Mouse (Mus musculus): ENCODE measurements around the gene Hmgcll1. TPM values are rescaled to one million over a fixed set of nuclear protein-coding genes. Genes with fewer than 3 reads are reported as not detected.

The Hmgcll1 gene
- polyA plus RNA-seq, 1 experiment from 2014 or later = 0.34 TPM

DNA sequence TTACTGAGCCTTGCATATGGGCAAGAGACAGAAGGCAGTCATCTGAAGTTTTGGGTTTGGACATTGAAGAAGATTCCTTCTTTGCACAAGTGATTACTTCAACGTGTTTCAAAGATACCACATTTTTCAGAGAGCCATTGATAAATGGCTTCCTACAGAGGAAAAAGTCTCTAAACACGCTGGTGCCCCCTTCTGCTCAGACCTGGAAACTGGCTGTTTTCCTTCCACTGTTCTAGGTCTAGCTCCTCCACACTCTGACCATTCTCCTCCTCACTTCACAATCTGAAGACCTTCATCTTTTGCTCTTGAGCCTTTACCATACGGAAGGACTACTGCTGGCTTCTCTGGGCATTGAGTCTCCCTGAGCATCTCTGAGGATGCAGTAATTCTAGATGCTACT is 153.7 kb downstream of the Hmgcll1 start:
- Histone ChIP-seq H3K9ac (ENCODE audit: low read depth, low read length) (no peak overlapping the region), H3K4me1 (ENCODE audit: control insufficient read depth, low read depth, low read length) (no peaks in the 10 kb centered on the region), H3K4me2 (ENCODE audit: low read depth, low read length) (no peak overlapping the region), H3K27ac (ENCODE audit: low read length) (no peak overlapping the region), H3K9me3 (replicated peaks; ENCODE audit: control insufficient read depth, low read length) (no peaks in the 10 kb centered on the region), H3K36me3 (ENCODE audit: control insufficient read depth, insufficient read depth) (no peaks in the 10 kb centered on the region), H3K4me3 (ENCODE audit: low read depth, low read length) (no peak overlapping the region), H3K27me3 (ENCODE audit: control insufficient read depth, insufficient read depth, low read depth, low read length) (no peaks in the 10 kb centered on the region)
- WGBS (ENCODE audit: insufficient replicate concordance) = 40% methylated on average over 3 of the region's 3 CpGs
- no peak for ATAC-seq (ENCODE audit: low read depth)

DNA sequence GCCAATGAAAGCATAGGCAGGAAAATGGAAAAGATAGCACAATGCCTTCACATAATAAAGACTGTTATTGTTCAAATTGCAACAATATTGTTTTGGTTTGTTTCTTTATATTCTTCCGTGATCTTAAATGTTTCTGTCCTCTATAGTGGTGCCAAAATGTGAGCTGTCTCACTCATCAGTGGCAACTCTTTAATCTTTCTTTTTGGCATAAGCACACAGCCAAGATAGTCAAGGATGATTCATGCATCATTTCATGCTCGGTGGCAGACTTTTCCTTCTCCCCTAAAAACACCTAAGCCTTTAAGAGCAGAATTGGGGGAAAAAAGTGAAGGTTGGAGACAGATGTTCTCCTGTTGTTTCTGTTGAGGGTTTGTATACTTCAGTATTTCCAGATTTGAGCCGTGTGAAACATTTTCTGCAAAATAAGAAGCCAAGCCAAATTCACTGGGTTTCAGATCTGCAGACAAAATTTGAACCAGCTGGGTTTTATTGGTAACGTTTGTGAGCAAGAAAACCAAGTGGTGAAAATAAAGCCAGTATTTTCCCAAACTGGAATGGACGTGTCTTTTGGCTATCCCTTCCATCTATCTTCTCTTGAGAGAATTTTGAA is 158.1 kb downstream of the Hmgcll1 start:
- Histone ChIP-seq H3K4me1 (ENCODE audit: control insufficient read depth, low read depth, low read length) (no peaks in the 10 kb centered on the region), H3K9me3 (replicated peaks; ENCODE audit: control insufficient read depth, low read length) (no peaks in the 10 kb centered on the region), H3K4me3 (ENCODE audit: low read depth, low read length) (no peak overlapping the region), H3K4me2 (ENCODE audit: low read depth, low read length) (no peak overlapping the region), H3K27ac (ENCODE audit: low read length) (no peak overlapping the region), H3K9ac (ENCODE audit: low read depth, low read length) (no peak overlapping the region), H3K36me3 (ENCODE audit: control insufficient read depth, insufficient read depth) (no peaks in the 10 kb centered on the region), H3K27me3 (ENCODE audit: control insufficient read depth, insufficient read depth, low read depth, low read length) (no peaks in the 10 kb centered on the region)
- ATAC-seq (ENCODE audit: low read depth) = no peak
- WGBS (ENCODE audit: insufficient replicate concordance) = 56% methylated on average over 5 of the region's 5 CpGs

- no peak overlapping the region for H3K4me3 ChIP-seq (ENCODE audit: low read depth, low read length)
- H3K36me3 ChIP-seq (ENCODE audit: control insufficient read depth, insufficient read depth) = no peaks in the 10 kb centered on the region
- H3K9ac ChIP-seq (ENCODE audit: low read depth, low read length) = no peak overlapping the region
- no peaks in the 10 kb centered on the region for H3K4me1 ChIP-seq (ENCODE audit: control insufficient read depth, low read depth, low read length)
- H3K9me3 ChIP-seq (replicated peaks; ENCODE audit: control insufficient read depth, low read length) = no peaks in the 10 kb centered on the region
- no peak overlapping the region for H3K4me2 ChIP-seq (ENCODE audit: low read depth, low read length)
- no peak for ATAC-seq (ENCODE audit: low read depth)
- no peaks in the 10 kb centered on the region for H3K27me3 ChIP-seq (ENCODE audit: control insufficient read depth, insufficient read depth, low read depth, low read length)
- H3K27ac ChIP-seq (ENCODE audit: low read length) = no peak overlapping the region
These were observed 164.6 kb downstream of the Hmgcll1 start for GRCm38 (mm10) chr9:76179221-76179620.

Other genes starting within 250 kb of the Hmgcll1 start
- gene Bmp5, start 239.5 kb upstream of the Hmgcll1 start, polyA plus RNA-seq (2015; fragmentation: Nextera tagmentation; extraction: Ambion mirVana) = 1.9 and 2.0 TPM in 2 replicates
- gene Gfral, start 198.8 kb downstream of the Hmgcll1 start, polyA plus RNA-seq (2015; fragmentation: Nextera tagmentation; extraction: Ambion mirVana) = not detected in 2 replicates